In genomic region chr5:117360631-117361541, GRCm38 (mm10) we compare ENCODE assay signal across 8 mouse cellular contexts. TPM values are rescaled to one million over a fixed set of nuclear protein-coding genes. Genes with fewer than 3 reads are reported as not detected.
DNase-seq lines count a peak whose midpoint lies in the region; ATAC-seq and TF ChIP-seq lines count a peak whose summit lies in the region.

No protein-coding gene starts in this region.

- no peaks in the 10 kb centered on the region for H3K27me3 ChIP-seq in forebrain, embryonic 11.5 days (ENCODE audit: control insufficient read depth, insufficient read depth, low read length)
- no peaks in the 10 kb centered on the region for H3K27me3 ChIP-seq in forebrain, embryonic 16.5 days (replicated peaks; ENCODE audit: control insufficient read depth, insufficient read depth, low read length)
- H3K27me3 ChIP-seq in E14TG2a.4 (ENCODE audit: insufficient read depth, low read length), result no peaks in the 10 kb centered on the region
- H3K27me3 ChIP-seq in embryonic facial prominence, embryonic 15.5 days, result no peaks in the 10 kb centered on the region

- H3K9me3 ChIP-seq in forebrain, embryonic 11.5 days (ENCODE audit: control insufficient read depth, low read length), result no peaks in the 10 kb centered on the region
- H3K9me3 ChIP-seq in forebrain, embryonic 16.5 days (ENCODE audit: control insufficient read depth, low read length), result no peaks in the 10 kb centered on the region
- H3K9me3 ChIP-seq in E14TG2a.4 (ENCODE audit: low read length), result no peaks in the 10 kb centered on the region
- H3K9me3 ChIP-seq in embryonic facial prominence, embryonic 15.5 days (replicated peaks), result no peaks in the 10 kb centered on the region

- H3K4me2 ChIP-seq in forebrain, embryonic 11.5 days (ENCODE audit: low read depth, low read length, severe bottlenecking), result peak overlapping the region; percentile 1; the same call in 1 of the 2 replicates
- H3K4me2 ChIP-seq in forebrain, embryonic 16.5 days (ENCODE audit: low read length), result no peak overlapping the region
- no peak overlapping the region for H3K4me2 ChIP-seq in embryonic facial prominence, embryonic 15.5 days (replicated peaks)

- no peak overlapping the region; the same call in 1 of the 2 replicates for H3K9ac ChIP-seq in forebrain, embryonic 11.5 days (ENCODE audit: low read length)
- H3K9ac ChIP-seq in forebrain, embryonic 16.5 days (replicated peaks; ENCODE audit: low read depth, low read length), result no peak overlapping the region
- no peak overlapping the region for H3K9ac ChIP-seq in embryonic facial prominence, embryonic 15.5 days

- no peaks in the 10 kb centered on the region for H3K36me3 ChIP-seq in forebrain, embryonic 11.5 days (ENCODE audit: control insufficient read depth, insufficient read depth, low read length)
- peaks cover 2% of the 10 kb centered on the region; the same call in 1 of the 2 replicates for H3K36me3 ChIP-seq in forebrain, embryonic 16.5 days (ENCODE audit: control insufficient read depth, insufficient read depth)
- H3K36me3 ChIP-seq in E14TG2a.4 (ENCODE audit: insufficient read depth, low read length), result peaks cover 59% of the 10 kb centered on the region
- H3K36me3 ChIP-seq in embryonic facial prominence, embryonic 15.5 days, result peaks cover 22% of the 10 kb centered on the region

- no peak for TF ChIP-seq CTCF in E14TG2a.4 (conservative IDR thresholded peaks at IDR 0.05; ENCODE audit: low read length)

- H3K4me3 ChIP-seq in forebrain, embryonic 11.5 days (ENCODE audit: low read depth, low read length), result no peak overlapping the region
- H3K4me3 ChIP-seq in forebrain, embryonic 16.5 days (replicated peaks; ENCODE audit: low read length), result no peak overlapping the region
- peak overlapping the region; percentile 95 for H3K4me3 ChIP-seq in E14TG2a.4 (replicated peaks; ENCODE audit: low read length)
- no peak overlapping the region for H3K4me3 ChIP-seq in embryonic facial prominence, embryonic 15.5 days (replicated peaks)

- DNase-seq in forebrain, embryonic 11.5 days (ENCODE audit: low spot score), result peak; percentile 77
- peak; percentile 63 for DNase-seq in kidney, postnatal 10 days
- peak; percentile 61 for DNase-seq in retina, postnatal 1 day
- DNase-seq in cerebellum, adult 11 months, result no peak
- no peak for DNase-seq in left cerebral cortex, postnatal 4 days

- peak overlapping the region; percentile 37; the same call in 1 of the 2 replicates for H3K27ac ChIP-seq in forebrain, embryonic 11.5 days (ENCODE audit: low read depth, low read length)
- H3K27ac ChIP-seq in forebrain, embryonic 16.5 days (ENCODE audit: low read length), result no peak overlapping the region
- H3K27ac ChIP-seq in embryonic facial prominence, embryonic 15.5 days (replicated peaks), result 0 out of 2 replicates have a peak overlapping the region, but pooled peaks have one; percentile 3

- 29% methylated on average over 13 of the region's 13 CpGs for WGBS in forebrain, embryonic 11.5 days
- WGBS in forebrain, embryonic 16.5 days, result 20% methylated on average over 13 of the region's 13 CpGs
- WGBS in embryonic facial prominence, embryonic 15.5 days, result 40% methylated on average over 13 of the region's 13 CpGs

- H3K4me1 ChIP-seq in forebrain, embryonic 11.5 days (replicated peaks; ENCODE audit: control insufficient read depth, insufficient read depth, low read length), result peaks cover 19% of the 10 kb centered on the region; the same call in 1 of the 2 replicates
- peaks cover 35% of the 10 kb centered on the region for H3K4me1 ChIP-seq in forebrain, embryonic 16.5 days (replicated peaks; ENCODE audit: control insufficient read depth, insufficient read depth, low read length)
- H3K4me1 ChIP-seq in E14TG2a.4 (replicated peaks; ENCODE audit: low read depth, low read length), result peaks cover 76% of the 10 kb centered on the region
- H3K4me1 ChIP-seq in embryonic facial prominence, embryonic 15.5 days, result peaks cover 61% of the 10 kb centered on the region

- peak; percentile 39; the same call in 1 of the 2 replicates for ATAC-seq in forebrain, embryonic 11.5 days (replicated peaks; ENCODE audit: low FRiP score)
- ATAC-seq in forebrain, embryonic 16.5 days, result no peak
- no peak for ATAC-seq in embryonic facial prominence, embryonic 15.5 days (ENCODE audit: insufficient number of reproducible peaks, low FRiP score, low TSS enrichment, low read depth)

- intact Hi-C loops in left cerebral cortex, postnatal 4 days (cut with DNase I), result no loop called here

RNA-seq across cellular contexts. Expression of gene Wsb2, which starts 3.8 kb away (rescaled TPM):
- polyA plus RNA-seq in forebrain, embryonic 11.5 days (2014; fragmentation: Nextera tagmentation; extraction: Ambion mirVana), result 75.4 and 86.0 TPM in 2 replicates
- polyA plus RNA-seq in forebrain, embryonic 16.5 days (2015; fragmentation: Nextera tagmentation; extraction: Ambion mirVana), result 216 and 227 TPM in 2 replicates
- 77.8 and 80.3 TPM in 2 replicates for polyA plus RNA-seq in embryonic facial prominence, embryonic 15.5 days (2015; fragmentation: Nextera tagmentation; extraction: Ambion mirVana)
- total RNA-seq in left cerebral cortex, postnatal 4 days (2021), result 100 to 1,000 TPM; 407 to 423 TPM

RNA-seq across cellular contexts. Expression of gene Rfc5, which starts 28.0 kb away (rescaled TPM):
- polyA plus RNA-seq in forebrain, embryonic 11.5 days (2014; fragmentation: Nextera tagmentation; extraction: Ambion mirVana), result 117 and 123 TPM in 2 replicates
- 40.7 and 53.5 TPM in 2 replicates for polyA plus RNA-seq in forebrain, embryonic 16.5 days (2015; fragmentation: Nextera tagmentation; extraction: Ambion mirVana)
- polyA plus RNA-seq in embryonic facial prominence, embryonic 15.5 days (2015; fragmentation: Nextera tagmentation; extraction: Ambion mirVana), result 77.6 and 83.6 TPM in 2 replicates
- 10 to 100 TPM; 20.2 to 26.4 TPM for total RNA-seq in left cerebral cortex, postnatal 4 days (2021)

RNA-seq across cellular contexts. Expression of gene Vsig10, which starts 42.0 kb away (rescaled TPM):
- 2.3 and 2.5 TPM in 2 replicates for polyA plus RNA-seq in forebrain, embryonic 11.5 days (2014; fragmentation: Nextera tagmentation; extraction: Ambion mirVana)
- polyA plus RNA-seq in forebrain, embryonic 16.5 days (2015; fragmentation: Nextera tagmentation; extraction: Ambion mirVana), result 1.5 and 2.1 TPM in 2 replicates
- polyA plus RNA-seq in embryonic facial prominence, embryonic 15.5 days (2015; fragmentation: Nextera tagmentation; extraction: Ambion mirVana), result 11.2 and 14.4 TPM in 2 replicates
- total RNA-seq in left cerebral cortex, postnatal 4 days (2021), result 1 to 10 TPM; 1.9 to 3.1 TPM

RNA-seq across cellular contexts. Expression of gene Ksr2, which starts 52.9 kb away (rescaled TPM):
- 1.2 and 1.9 TPM in 2 replicates for polyA plus RNA-seq in forebrain, embryonic 11.5 days (2014; fragmentation: Nextera tagmentation; extraction: Ambion mirVana)
- polyA plus RNA-seq in forebrain, embryonic 16.5 days (2015; fragmentation: Nextera tagmentation; extraction: Ambion mirVana), result 4.3 and 7.5 TPM in 2 replicates
- 0.88 and 1.1 TPM in 2 replicates for polyA plus RNA-seq in embryonic facial prominence, embryonic 15.5 days (2015; fragmentation: Nextera tagmentation; extraction: Ambion mirVana)
- 10 to 100 TPM; 23.4 to 24.1 TPM for total RNA-seq in left cerebral cortex, postnatal 4 days (2021)

Comparison
In these comparisons a context has a peak if more than half of its experiments do, and no peak if none do; other contexts are left out.
1. DNase-seq: peak in forebrain, embryonic 11.5 days (single experiment), kidney, postnatal 10 days (single experiment) and retina, postnatal 1 day (single experiment); none in cerebellum, adult 11 months (single experiment) and left cerebral cortex, postnatal 4 days (single experiment).